Mouse (Mus musculus): Measurements from ENCODE around the gene Cep350. TPM values are rescaled to one million over a fixed set of nuclear protein-coding genes. Genes with fewer than 3 reads are reported as not detected.

The Cep350 gene
- 4.1 and 4.4 TPM in 2 replicates for polyA plus RNA-seq (2015; fragmentation: Nextera tagmentation; extraction: Ambion mirVana)

DNA sequence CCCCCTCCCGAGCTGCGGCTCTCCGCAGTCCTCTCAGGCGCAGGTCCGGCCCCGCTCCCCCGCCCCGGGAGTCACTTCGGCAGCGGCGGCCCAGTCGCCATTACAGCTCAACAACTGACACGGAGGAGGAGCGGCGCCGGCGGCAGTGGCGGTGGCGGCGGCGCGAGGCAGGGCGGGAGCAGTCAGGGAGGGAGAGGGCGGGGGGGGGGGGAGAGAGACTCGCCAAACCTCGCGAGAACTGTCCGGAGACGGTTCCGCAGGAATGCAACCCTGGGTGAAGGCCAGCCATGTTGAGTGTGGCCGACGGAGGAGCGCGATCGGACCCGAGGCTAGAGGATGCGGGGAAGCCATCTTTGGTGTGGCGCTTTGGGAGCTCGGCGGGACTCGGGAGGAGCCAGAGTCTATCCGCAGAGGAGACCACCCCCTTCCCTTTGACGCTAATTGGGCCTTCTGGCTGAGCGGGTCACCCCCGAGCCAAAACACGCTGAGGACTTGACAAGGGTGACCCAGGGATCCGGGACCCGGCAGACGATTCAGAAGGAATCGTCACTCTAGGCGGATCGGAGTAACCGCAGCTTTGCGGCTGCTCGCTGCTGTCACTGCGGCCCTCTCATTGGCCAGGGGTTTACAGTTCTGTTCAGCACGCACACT is at the start of gene Cep350:
TSS of gene Cep350 (minus strand) at position 188 of the 651 bp plus-strand sequence.
- H3K4me1 ChIP-seq (ENCODE audit: control insufficient read depth, low read depth, low read length): peaks cover 20% of the 10 kb centered on the region
- WGBS (ENCODE audit: insufficient replicate concordance): under 1% methylated on average over 54 of the region's 57 CpGs

DNA sequence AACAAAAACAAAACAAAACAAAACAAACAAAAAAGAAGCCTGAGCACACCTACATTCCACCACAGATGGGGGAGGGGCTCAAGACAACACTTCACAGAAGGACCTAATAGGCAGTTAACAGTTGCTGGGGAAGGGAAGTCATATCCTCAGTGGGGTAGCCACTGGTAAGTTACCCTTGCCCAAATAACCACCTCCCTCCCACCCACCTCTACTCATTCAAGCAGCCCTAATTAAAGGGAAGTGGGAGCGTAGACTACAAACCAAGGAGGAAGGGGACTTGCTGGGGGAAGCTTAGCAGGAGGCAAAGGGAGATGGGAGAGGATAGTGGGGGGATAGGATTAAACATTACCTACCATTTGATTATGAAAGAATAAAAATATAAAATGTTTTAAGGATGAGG is 47.3 kb upstream of the Cep350 start:
- Histone ChIP-seq H3K9ac (ENCODE audit: low read depth, low read length) (no peak overlapping the region), H3K4me1 (ENCODE audit: control insufficient read depth, low read depth, low read length) (no peaks in the 10 kb centered on the region), H3K4me2 (ENCODE audit: low read depth, low read length) (no peak overlapping the region), H3K9me3 (replicated peaks; ENCODE audit: control insufficient read depth, low read length) (no peaks in the 10 kb centered on the region), H3K4me3 (ENCODE audit: low read depth, low read length) (no peak overlapping the region), H3K27ac (ENCODE audit: low read length) (no peak overlapping the region), H3K27me3 (ENCODE audit: control insufficient read depth, insufficient read depth, low read depth, low read length) (no peaks in the 10 kb centered on the region), H3K36me3 (ENCODE audit: control insufficient read depth, insufficient read depth) (peaks cover 26% of the 10 kb centered on the region)
- ATAC-seq (ENCODE audit: low read depth): no peak
- 88% methylated on average over 1 of the region's 1 CpGs for WGBS (ENCODE audit: insufficient replicate concordance)

More for the DNA sequence above, at the start of gene Cep350:
- Histone ChIP-seq H3K27ac (ENCODE audit: low read length) (peak within 1 kb of the TSS; percentile 97), H3K27me3 (ENCODE audit: control insufficient read depth, insufficient read depth, low read depth, low read length) (no peaks in the 10 kb centered on the region), H3K9me3 (replicated peaks; ENCODE audit: control insufficient read depth, low read length) (no peaks in the 10 kb centered on the region), H3K36me3 (ENCODE audit: control insufficient read depth, insufficient read depth) (no peaks in the 10 kb centered on the region), H3K4me2 (ENCODE audit: low read depth, low read length) (peak within 1 kb of the TSS; percentile 90), H3K9ac (ENCODE audit: low read depth, low read length) (peak within 1 kb of the TSS; percentile 99), H3K4me3 (ENCODE audit: low read depth, low read length) (peak within 1 kb of the TSS; percentile 94)
- ATAC-seq (ENCODE audit: low read depth): peak; percentile 96

DNA sequence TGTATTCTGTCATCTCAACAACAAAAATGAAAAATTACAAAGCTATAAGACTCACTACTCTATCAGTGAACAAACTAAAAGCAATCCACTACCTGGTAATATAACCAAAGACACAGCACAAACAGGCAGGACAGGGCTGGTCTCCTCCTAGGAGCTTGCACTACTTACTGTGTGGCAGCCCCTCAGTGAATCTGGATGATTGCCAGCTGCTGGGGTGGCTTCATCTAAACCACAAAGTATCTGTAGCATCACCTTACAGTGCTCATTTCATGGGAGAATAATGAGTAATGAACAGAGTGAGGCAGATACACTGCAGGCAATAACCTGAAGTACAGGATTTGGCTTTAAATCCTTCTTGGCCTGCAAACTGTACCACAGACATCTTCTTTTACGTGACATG is 46.7 kb upstream of the Cep350 start:
- no peaks in the 10 kb centered on the region for H3K27me3 ChIP-seq (ENCODE audit: control insufficient read depth, insufficient read depth, low read depth, low read length)
- no peak overlapping the region for H3K4me2 ChIP-seq (ENCODE audit: low read depth, low read length)
- H3K27ac ChIP-seq (ENCODE audit: low read length): no peak overlapping the region
- H3K4me3 ChIP-seq (ENCODE audit: low read depth, low read length): no peak overlapping the region
- no peaks in the 10 kb centered on the region for H3K4me1 ChIP-seq (ENCODE audit: control insufficient read depth, low read depth, low read length)
- ATAC-seq (ENCODE audit: low read depth): no peak
- H3K36me3 ChIP-seq (ENCODE audit: control insufficient read depth, insufficient read depth): peaks cover 28% of the 10 kb centered on the region
- 69% methylated on average over 1 of the region's 1 CpGs for WGBS (ENCODE audit: insufficient replicate concordance)
- no peaks in the 10 kb centered on the region for H3K9me3 ChIP-seq (replicated peaks; ENCODE audit: control insufficient read depth, low read length)
- H3K9ac ChIP-seq (ENCODE audit: low read depth, low read length): no peak overlapping the region

DNA sequence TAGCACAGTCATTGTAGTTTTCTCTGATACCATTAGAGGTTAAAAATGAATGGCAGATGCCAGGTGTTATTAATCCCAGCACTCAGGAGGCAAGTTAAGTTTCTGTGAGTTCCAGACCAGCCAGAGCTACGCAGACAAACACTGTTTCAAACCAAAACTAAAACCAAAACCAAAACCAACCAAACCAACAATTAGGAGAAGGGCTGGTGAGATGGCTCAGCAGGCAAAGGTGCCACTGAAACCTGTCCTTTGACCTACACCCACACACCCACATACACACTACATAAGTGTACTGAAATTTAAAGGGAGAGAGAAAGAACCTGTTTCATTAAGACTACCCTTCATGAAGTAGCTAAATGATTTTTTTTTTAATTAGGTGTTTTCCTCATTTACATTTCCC is 35.9 kb upstream of the Cep350 start:
- Histone ChIP-seq H3K9ac (ENCODE audit: low read depth, low read length) (no peak overlapping the region), H3K9me3 (replicated peaks; ENCODE audit: control insufficient read depth, low read length) (no peaks in the 10 kb centered on the region), H3K4me2 (ENCODE audit: low read depth, low read length) (no peak overlapping the region), H3K27me3 (ENCODE audit: control insufficient read depth, insufficient read depth, low read depth, low read length) (no peaks in the 10 kb centered on the region), H3K27ac (ENCODE audit: low read length) (no peak overlapping the region), H3K4me1 (ENCODE audit: control insufficient read depth, low read depth, low read length) (no peaks in the 10 kb centered on the region), H3K36me3 (ENCODE audit: control insufficient read depth, insufficient read depth) (peaks cover 30% of the 10 kb centered on the region), H3K4me3 (ENCODE audit: low read depth, low read length) (no peak overlapping the region)
- 97% methylated on average over 1 of the region's 1 CpGs for WGBS (ENCODE audit: insufficient replicate concordance)
- no peak for ATAC-seq (ENCODE audit: low read depth)

DNA sequence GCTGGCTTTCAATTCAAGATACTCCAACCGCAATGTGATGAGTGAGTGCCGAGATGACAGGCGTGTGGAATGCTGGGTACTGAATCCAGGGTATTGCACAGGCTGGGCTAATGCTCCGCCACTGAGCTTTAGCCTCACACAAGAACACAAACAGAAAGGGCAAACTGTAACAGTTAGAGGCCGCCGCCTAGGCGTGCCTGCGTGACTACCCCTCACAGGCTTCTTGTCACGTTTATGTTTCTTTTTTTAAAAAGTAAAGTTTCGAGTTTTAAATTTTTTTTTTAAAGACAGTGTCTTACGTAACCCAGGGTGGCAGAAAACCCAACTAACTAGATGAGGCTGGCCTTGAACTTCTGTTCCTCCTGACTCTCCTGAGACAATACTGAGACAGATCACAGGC is 32.9 kb upstream of the Cep350 start:
- peaks cover 21% of the 10 kb centered on the region for H3K36me3 ChIP-seq (ENCODE audit: control insufficient read depth, insufficient read depth)
- ATAC-seq (ENCODE audit: low read depth): no peak
- no peak overlapping the region for H3K9ac ChIP-seq (ENCODE audit: low read depth, low read length)
- H3K9me3 ChIP-seq (replicated peaks; ENCODE audit: control insufficient read depth, low read length): no peaks in the 10 kb centered on the region
- H3K4me2 ChIP-seq (ENCODE audit: low read depth, low read length): no peak overlapping the region
- no peak overlapping the region for H3K4me3 ChIP-seq (ENCODE audit: low read depth, low read length)
- no peaks in the 10 kb centered on the region for H3K27me3 ChIP-seq (ENCODE audit: control insufficient read depth, insufficient read depth, low read depth, low read length)
- H3K4me1 ChIP-seq (ENCODE audit: control insufficient read depth, low read depth, low read length): no peaks in the 10 kb centered on the region
- WGBS (ENCODE audit: insufficient replicate concordance): 82% methylated on average over 11 of the region's 11 CpGs
- H3K27ac ChIP-seq (ENCODE audit: low read length): no peak overlapping the region

DNA sequence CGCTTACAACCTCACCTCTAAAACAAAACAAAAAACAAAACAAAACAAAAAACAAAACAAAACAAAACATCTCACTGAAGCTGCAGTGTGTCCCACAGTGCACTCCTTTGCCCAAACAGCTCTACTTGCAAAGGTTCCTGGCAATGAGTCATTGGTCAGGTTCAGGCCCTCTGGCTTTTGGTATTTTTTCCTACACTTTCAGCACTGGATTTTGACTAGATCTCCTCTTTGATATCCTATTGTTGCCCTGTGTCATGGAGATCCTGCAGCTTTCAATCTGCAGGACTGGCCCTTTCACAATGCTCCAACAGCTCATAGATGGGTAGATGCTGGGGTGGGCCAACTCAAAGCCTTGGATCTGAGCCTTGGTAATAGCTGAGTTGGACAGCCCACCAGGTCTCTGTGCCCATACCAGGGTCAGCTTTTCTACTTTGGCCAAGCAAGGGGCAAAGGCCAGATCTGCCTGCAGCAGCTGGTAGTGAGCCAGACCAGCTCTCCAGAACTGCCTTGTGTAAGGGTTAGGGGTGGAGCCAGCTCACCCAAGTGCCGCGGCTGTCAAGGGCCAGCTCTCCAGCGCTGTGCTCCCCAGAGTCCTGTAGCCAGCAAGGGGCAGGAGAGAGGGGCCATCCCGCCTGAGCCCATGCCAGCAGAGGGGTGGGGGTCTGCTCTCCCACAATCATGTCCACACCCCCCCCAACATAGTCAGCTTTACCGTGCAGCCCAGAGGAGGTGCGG is 30.3 kb upstream of the Cep350 start:
- Histone ChIP-seq H3K36me3 (ENCODE audit: control insufficient read depth, insufficient read depth) (peaks cover 16% of the 10 kb centered on the region), H3K4me1 (ENCODE audit: control insufficient read depth, low read depth, low read length) (no peaks in the 10 kb centered on the region), H3K27me3 (ENCODE audit: control insufficient read depth, insufficient read depth, low read depth, low read length) (no peaks in the 10 kb centered on the region), H3K4me3 (ENCODE audit: low read depth, low read length) (no peak overlapping the region), H3K27ac (ENCODE audit: low read length) (no peak overlapping the region), H3K4me2 (ENCODE audit: low read depth, low read length) (no peak overlapping the region), H3K9ac (ENCODE audit: low read depth, low read length) (no peak overlapping the region), H3K9me3 (replicated peaks; ENCODE audit: control insufficient read depth, low read length) (no peaks in the 10 kb centered on the region)
- peak; percentile 54; the same call in 1 of the 2 replicates for ATAC-seq (ENCODE audit: low read depth)
- WGBS (ENCODE audit: insufficient replicate concordance): 88% methylated on average over 7 of the region's 7 CpGs

DNA sequence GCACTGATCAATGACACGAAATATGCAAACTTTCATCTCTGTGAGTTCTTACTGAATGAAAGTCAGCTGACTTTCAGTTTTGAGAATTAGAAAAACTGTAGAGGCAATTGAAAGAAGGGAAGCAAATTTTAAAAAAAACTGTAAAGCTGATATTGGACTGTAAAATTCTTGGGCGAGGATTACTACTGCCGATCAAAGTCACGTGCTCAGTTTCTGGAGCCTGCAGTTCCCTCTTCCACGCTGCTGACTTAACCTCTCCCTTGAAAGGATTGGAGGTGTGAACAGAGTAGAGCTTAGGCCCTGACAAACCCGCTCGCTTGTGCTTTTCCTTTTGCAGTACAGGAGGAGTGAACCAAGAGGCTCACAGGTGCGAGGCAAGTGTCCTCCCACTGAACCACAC is 29.3 kb upstream of the Cep350 start:
- Histone ChIP-seq H3K4me3 (ENCODE audit: low read depth, low read length) (no peak overlapping the region), H3K36me3 (ENCODE audit: control insufficient read depth, insufficient read depth) (peaks cover 15% of the 10 kb centered on the region), H3K4me1 (ENCODE audit: control insufficient read depth, low read depth, low read length) (no peaks in the 10 kb centered on the region), H3K27ac (ENCODE audit: low read length) (no peak overlapping the region), H3K4me2 (ENCODE audit: low read depth, low read length) (no peak overlapping the region), H3K9ac (ENCODE audit: low read depth, low read length) (no peak overlapping the region), H3K27me3 (ENCODE audit: control insufficient read depth, insufficient read depth, low read depth, low read length) (no peaks in the 10 kb centered on the region), H3K9me3 (replicated peaks; ENCODE audit: control insufficient read depth, low read length) (no peaks in the 10 kb centered on the region)
- no peak for ATAC-seq (ENCODE audit: low read depth)
- 80% methylated on average over 8 of the region's 8 CpGs for WGBS (ENCODE audit: insufficient replicate concordance)

DNA sequence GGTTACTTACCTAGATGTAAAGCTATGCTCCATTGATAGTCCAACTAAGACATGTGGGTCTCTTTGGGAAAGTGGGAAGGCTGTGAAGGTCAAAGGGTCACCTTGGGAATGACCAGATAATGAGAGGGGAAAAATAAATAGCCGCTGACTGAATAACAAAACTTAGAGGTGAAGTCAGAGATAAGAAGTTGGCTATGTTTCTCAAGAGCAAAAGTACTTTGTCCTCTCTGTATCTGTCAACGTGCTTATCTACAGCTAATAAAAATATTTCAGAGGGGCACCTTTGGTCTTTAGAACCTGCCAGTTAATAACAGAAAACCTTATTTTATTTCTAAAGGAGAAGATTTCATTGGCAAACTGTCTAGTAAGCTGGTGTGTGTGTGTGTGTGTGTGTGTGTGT is 22.6 kb upstream of the Cep350 start:
- Histone ChIP-seq H3K9me3 (replicated peaks; ENCODE audit: control insufficient read depth, low read length) (no peaks in the 10 kb centered on the region), H3K27me3 (ENCODE audit: control insufficient read depth, insufficient read depth, low read depth, low read length) (no peaks in the 10 kb centered on the region), H3K36me3 (ENCODE audit: control insufficient read depth, insufficient read depth) (no peaks in the 10 kb centered on the region), H3K4me1 (ENCODE audit: control insufficient read depth, low read depth, low read length) (no peaks in the 10 kb centered on the region), H3K27ac (ENCODE audit: low read length) (no peak overlapping the region), H3K4me3 (ENCODE audit: low read depth, low read length) (no peak overlapping the region), H3K9ac (ENCODE audit: low read depth, low read length) (no peak overlapping the region), H3K4me2 (ENCODE audit: low read depth, low read length) (no peak overlapping the region)
- no peak for ATAC-seq (ENCODE audit: low read depth)
- 23% methylated on average over 2 of the region's 2 CpGs for whole genome bisulfite sequencing (ENCODE audit: insufficient replicate concordance)

DNA sequence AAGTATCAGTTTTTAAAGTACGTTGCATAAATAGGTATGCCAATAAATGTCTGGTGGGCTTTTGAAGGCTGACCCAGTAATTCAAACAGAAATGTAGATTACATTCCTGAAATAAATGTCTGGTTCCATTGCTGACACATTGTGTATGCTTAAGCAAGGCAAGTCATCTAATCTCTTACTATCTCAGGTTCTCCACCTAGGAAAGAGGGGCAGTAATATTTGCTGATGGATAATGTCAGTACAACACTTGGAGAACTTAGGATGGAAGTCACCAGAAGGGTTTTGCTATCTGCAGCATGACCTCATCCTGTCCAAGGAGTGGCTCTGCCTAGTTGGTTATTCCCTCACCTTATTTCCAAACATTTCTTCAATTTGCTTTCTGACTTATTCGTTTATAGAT is 21.5 kb upstream of the Cep350 start:
- no peak for ATAC-seq (ENCODE audit: low read depth)
- WGBS (ENCODE audit: insufficient replicate concordance): 61% methylated on average over 2 of the region's 2 CpGs

More for the DNA sequence above, 21.5 kb upstream of the Cep350 start:
- no peaks in the 10 kb centered on the region for H3K4me1 ChIP-seq (ENCODE audit: control insufficient read depth, low read depth, low read length)
- no peaks in the 10 kb centered on the region for H3K9me3 ChIP-seq (replicated peaks; ENCODE audit: control insufficient read depth, low read length)
- no peak overlapping the region for H3K9ac ChIP-seq (ENCODE audit: low read depth, low read length)
- no peak overlapping the region for H3K4me2 ChIP-seq (ENCODE audit: low read depth, low read length)
- H3K27me3 ChIP-seq (ENCODE audit: control insufficient read depth, insufficient read depth, low read depth, low read length): no peaks in the 10 kb centered on the region
- no peak overlapping the region for H3K27ac ChIP-seq (ENCODE audit: low read length)
- no peaks in the 10 kb centered on the region for H3K36me3 ChIP-seq (ENCODE audit: control insufficient read depth, insufficient read depth)
- H3K4me3 ChIP-seq (ENCODE audit: low read depth, low read length): no peak overlapping the region
